Mouse (Mus musculus) hindbrain, postnatal 0 days (tissue): ENCODE results near the gene Sc5d. TPM values are rescaled to one million over a fixed set of nuclear protein-coding genes. Genes with fewer than 3 reads are reported as not detected.
A peak's percentile ranks its signal among the peaks of the same experiment; 100 is the strongest.

ENCODE experiments used
- ATAC-seq: fragments of 200-750 bp; cut with Nextera tagmentation; 2 replicates; pipeline ENCODE4 v1.8.0; 2017; ENCODE audit warnings: mild to moderate bottlenecking, moderate TSS enrichment, moderate library complexity
- DNase-seq: peaks from one replicate; pipeline ENCODE4 v3.0.0-alpha.2; 2015; ENCODE audit warnings: low spot score
- H3K27ac ChIP-seq: fragments of 300-500 bp; sonication (generic); 2 replicates; pipeline ENCODE4 v1.5.1; 2014; ENCODE audit warnings: mild to moderate bottlenecking
- H3K27me3 ChIP-seq: fragments of 300-500 bp; sonication (generic); 2 replicates; pipeline ENCODE4 v1.6.1; 2014; ENCODE audit warnings: low read length, mixed read lengths; ENCODE audit not compliant: insufficient read depth
- H3K36me3 ChIP-seq: fragments of 300-500 bp; sonication (generic); 2 replicates; pipeline ENCODE4 v1.6.1; 2014; ENCODE audit warnings: low read length, mixed read lengths; ENCODE audit not compliant: insufficient read depth
- H3K4me1 ChIP-seq: fragments of 300-500 bp; sonication (generic); 2 replicates; pipeline ENCODE4 v1.6.1; 2014; ENCODE audit warnings: antibody characterized with exemption, low read length, mixed read lengths; ENCODE audit not compliant: insufficient read depth
- H3K4me2 ChIP-seq: fragments of 300-500 bp; sonication (generic); 2 replicates; pipeline ENCODE4 v1.6.1; 2014; ENCODE audit warnings: low read depth, mild to moderate bottlenecking, low read length, moderate library complexity, mixed read lengths
- H3K4me3 ChIP-seq: fragments of 300-500 bp; sonication (generic); 2 replicates; pipeline ENCODE4 v1.5.1; 2014; ENCODE audit warnings: low read length
- H3K9ac ChIP-seq: fragments of 300-500 bp; sonication (generic); replicated peaks from 2 replicates; pipeline ENCODE4 v1.6.1; 2014; ENCODE audit warnings: mild to moderate bottlenecking, low read length, moderate library complexity, mixed read lengths
- H3K9me3 ChIP-seq: fragments of 300-500 bp; sonication (generic); 2 replicates; pipeline ENCODE4 v1.6.1; 2016; ENCODE audit warnings: low read length, mixed read lengths
- CTCF ChIP-seq: IDR thresholded peaks from 2 replicates; pipeline ENCODE4 v1.5.1; 2016; ENCODE audit warnings: antibody characterized with exemption, control low read depth, low read depth
- WGBS: fragments of 180-500 bp; shearing (Covaris S2); extraction: QIAGEN DNeasy Blood & Tissue Kit; methylation state at CpG from one replicate; pipeline ENCODE4 v1.1.7; 2014; 5-methylcytosine and 5-hydroxymethylcytosine counted together
- polyA plus RNA-seq: library from polyadenylated mRNA; unstranded; fragments of >200 nt; fragmentation: Nextera tagmentation; extraction: Ambion mirVana; gene quantifications from 2 replicates; pipeline ENCODE4 v1.2.1, GENCODE M21; 2015
- total RNA-seq: library from RNA; depleted of rRNA; stranded (reverse); fragments of >200 nt; gene quantifications from 2 replicates; pipeline ENCODE4 v1.2.3, GENCODE M21; 2014

Gene Sc5d
- total and polyA plus RNA-seq, 2 experiments from 2014 or later = 57.0 to 69.1 TPM

DNA sequence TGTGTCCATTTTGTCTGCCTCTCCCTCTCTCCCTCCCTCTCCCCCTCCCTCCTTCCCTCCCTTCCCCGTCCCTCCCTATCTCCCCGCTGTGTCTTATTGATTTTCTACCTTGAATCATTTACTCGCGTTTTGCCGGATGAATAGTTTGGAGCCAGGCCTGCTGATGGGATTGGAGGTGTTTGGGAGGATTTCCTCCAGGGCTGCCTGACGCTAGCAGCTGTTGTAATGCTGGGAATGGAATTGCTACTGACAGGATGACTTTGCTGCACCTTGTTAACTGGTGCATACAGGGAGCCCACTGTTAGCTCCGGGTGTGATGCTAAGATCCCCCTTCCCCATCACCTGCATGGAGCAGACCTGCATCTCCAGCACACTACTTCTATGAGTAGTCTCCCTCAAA lies 29.0 kb upstream of the Sc5d start:
- Histone ChIP-seq H3K27ac (no peak overlapping the region), H3K4me1 (no peaks in the 10 kb centered on the region), H3K4me2 (no peak overlapping the region), H3K9ac (no peak overlapping the region), H3K27me3 (no peaks in the 10 kb centered on the region), H3K36me3 (no peaks in the 10 kb centered on the region), H3K9me3 (no peaks in the 10 kb centered on the region), H3K4me3 (no peak overlapping the region)
- peak; percentile 51; the same call in 1 of the 2 replicates for ATAC-seq
- WGBS = 32% methylated on average over 7 of the region's 7 CpGs
- DNase-seq = peak; percentile 53
- TF ChIP-seq CTCF = no peak

GRCm38 (mm10) chr9:42279676-42280075 lies 15.6 kb upstream of the Sc5d start:
- DNase-seq (no peak), ATAC-seq (no peak)
- no peaks in the 10 kb centered on the region for H3K4me1 ChIP-seq
- H3K9me3 ChIP-seq = no peaks in the 10 kb centered on the region
- no peak for TF ChIP-seq CTCF
- no peak overlapping the region for H3K4me3 ChIP-seq
- H3K36me3 ChIP-seq = no peaks in the 10 kb centered on the region
- 82% methylated on average over 4 of the region's 4 CpGs for WGBS
- no peak overlapping the region for H3K9ac ChIP-seq
- no peak overlapping the region for H3K4me2 ChIP-seq
- H3K27ac ChIP-seq = no peak overlapping the region
- no peaks in the 10 kb centered on the region for H3K27me3 ChIP-seq

GRCm38 (mm10) chr9:42278046-42278445 lies 14.0 kb upstream of the Sc5d start:
- 87% methylated on average over 3 of the region's 3 CpGs for WGBS
- TF ChIP-seq CTCF = no peak
- H3K36me3 ChIP-seq = no peaks in the 10 kb centered on the region

DNA sequence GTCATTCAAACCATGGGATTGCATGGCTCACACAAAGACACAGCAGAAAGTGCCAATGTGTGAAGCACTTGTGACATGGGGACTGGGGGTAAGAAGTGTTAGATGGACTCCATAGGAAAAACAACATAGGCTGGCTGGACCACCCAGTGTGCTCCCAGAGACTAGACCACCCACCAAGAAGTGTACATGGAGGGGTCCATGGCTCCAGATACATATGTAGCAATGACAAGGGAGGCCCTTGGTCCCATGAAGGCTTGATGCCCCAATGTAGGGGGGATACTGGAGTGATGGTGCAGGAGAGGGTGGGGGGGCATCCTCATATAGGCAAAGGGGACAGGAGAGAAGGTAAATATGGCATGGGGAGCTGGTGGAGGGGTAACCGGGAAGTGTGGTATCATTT lies 13.6 kb upstream of the Sc5d start:
- H3K4me3 ChIP-seq = no peak overlapping the region
- DNase-seq (no peak), ATAC-seq (no peak)
- H3K4me1 ChIP-seq = no peaks in the 10 kb centered on the region
- H3K27me3 ChIP-seq = no peaks in the 10 kb centered on the region
- 100% methylated on average over 1 of the region's 1 CpGs for WGBS
- H3K9ac ChIP-seq = no peak overlapping the region
- H3K9me3 ChIP-seq = no peaks in the 10 kb centered on the region
- no peak overlapping the region for H3K4me2 ChIP-seq
- H3K27ac ChIP-seq = no peak overlapping the region
- no peak for TF ChIP-seq CTCF
- no peaks in the 10 kb centered on the region for H3K36me3 ChIP-seq

More at GRCm38 (mm10) chr9:42278046-42278445, 14.0 kb upstream of the Sc5d start:
- H3K4me3 ChIP-seq = no peak overlapping the region
- no peaks in the 10 kb centered on the region for H3K27me3 ChIP-seq
- no peaks in the 10 kb centered on the region for H3K4me1 ChIP-seq
- no peak overlapping the region for H3K9ac ChIP-seq
- H3K4me2 ChIP-seq = no peak overlapping the region
- no peaks in the 10 kb centered on the region for H3K9me3 ChIP-seq
- no peak overlapping the region for H3K27ac ChIP-seq
- no peak for DNase-seq
- ATAC-seq = no peak

DNA sequence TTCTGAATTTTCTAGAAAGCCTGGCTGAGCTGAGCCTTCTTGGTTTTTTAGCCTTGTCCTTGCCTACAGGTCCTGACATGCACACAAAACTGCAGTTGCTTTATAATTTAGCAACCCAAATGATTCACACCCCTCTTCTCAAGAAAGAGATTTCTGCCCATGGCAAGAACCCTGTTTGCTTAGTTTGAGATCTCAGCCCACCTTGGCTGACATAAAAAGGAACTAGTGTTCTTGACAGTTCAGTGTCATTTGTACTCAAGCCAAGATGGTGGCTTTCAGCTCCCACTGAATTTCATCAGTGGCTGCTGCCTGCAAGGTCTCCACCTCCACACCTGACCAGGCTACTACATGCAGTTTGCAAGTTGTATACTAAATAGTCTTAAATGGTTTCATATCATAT lies 13.1 kb upstream of the Sc5d start:
- H3K9ac ChIP-seq = no peak overlapping the region
- DNase-seq (no peak), ATAC-seq (no peak)
- H3K27ac ChIP-seq = no peak overlapping the region
- H3K27me3 ChIP-seq = no peaks in the 10 kb centered on the region
- TF ChIP-seq CTCF = no peak
- H3K4me1 ChIP-seq = no peaks in the 10 kb centered on the region
- H3K9me3 ChIP-seq = no peaks in the 10 kb centered on the region
- no peaks in the 10 kb centered on the region for H3K36me3 ChIP-seq
- H3K4me3 ChIP-seq = no peak overlapping the region
- H3K4me2 ChIP-seq = no peak overlapping the region

- H3K4me1 ChIP-seq = no peaks in the 10 kb centered on the region
- 68% methylated on average over 11 of the region's 11 CpGs for WGBS
- ATAC-seq (no peak), DNase-seq (no peak)
- 0 out of 2 replicates have a peak overlapping the region, but pooled peaks have one; percentile 10 for H3K4me2 ChIP-seq
- no peaks in the 10 kb centered on the region for H3K9me3 ChIP-seq
- H3K27ac ChIP-seq = no peak overlapping the region
- no peaks in the 10 kb centered on the region for H3K27me3 ChIP-seq
- no peaks in the 10 kb centered on the region for H3K36me3 ChIP-seq
- H3K9ac ChIP-seq = no peak overlapping the region
- no peak for TF ChIP-seq CTCF
- H3K4me3 ChIP-seq = no peak overlapping the region
Measured at GRCm38 (mm10) chr9:42275761-42276145, 11.7 kb upstream of the Sc5d start.

DNA sequence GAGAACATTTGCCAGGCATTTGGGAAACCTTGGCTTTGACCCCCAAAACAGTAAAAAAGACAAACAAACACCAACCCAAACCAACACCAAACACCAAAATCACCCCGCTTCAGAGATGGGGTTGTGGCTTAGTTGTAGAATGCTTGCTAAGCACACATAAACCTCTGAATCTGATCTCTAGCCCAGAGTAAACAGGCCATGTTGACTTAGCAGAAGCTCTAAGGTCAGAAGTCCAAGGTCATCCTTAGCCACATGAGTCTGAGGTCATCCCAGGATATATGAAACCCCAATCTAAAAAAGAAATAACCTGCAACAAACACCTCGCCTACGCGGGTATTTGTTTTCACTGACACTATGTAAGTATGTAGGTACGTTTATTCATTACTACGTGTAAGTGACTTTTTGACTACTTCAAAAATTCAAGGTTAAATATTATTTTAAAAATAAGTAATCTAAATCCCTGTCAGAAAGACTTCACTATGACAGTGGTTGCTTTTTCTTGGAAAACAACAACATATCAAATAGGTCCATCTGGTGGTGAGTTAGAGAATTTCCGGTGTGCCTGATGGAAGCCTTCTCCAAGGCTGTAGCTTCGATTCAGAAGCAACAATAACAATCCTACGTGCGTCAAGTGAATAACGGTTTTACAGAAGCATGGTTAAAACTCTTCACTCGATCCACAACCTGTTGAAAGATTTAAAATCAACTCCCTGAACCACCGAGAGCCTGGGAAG lies 11.1 kb upstream of the Sc5d start:
- H3K4me2 ChIP-seq = 0 out of 2 replicates have a peak overlapping the region, but pooled peaks have one; percentile 10
- no peak overlapping the region for H3K4me3 ChIP-seq
- H3K36me3 ChIP-seq = no peaks in the 10 kb centered on the region
- ATAC-seq = no peak
- no peaks in the 10 kb centered on the region for H3K4me1 ChIP-seq
- no peaks in the 10 kb centered on the region for H3K9me3 ChIP-seq
- WGBS = 58% methylated on average over 13 of the region's 13 CpGs
- no peaks in the 10 kb centered on the region for H3K27me3 ChIP-seq
- H3K27ac ChIP-seq = no peak overlapping the region
- no peak overlapping the region for H3K9ac ChIP-seq
- peak; percentile 75 for TF ChIP-seq CTCF
- DNase-seq = peak; percentile 77
